Mouse (Mus musculus) forebrain, postnatal 0 days (tissue): Measurements from ENCODE around the gene Fam13c. TPM values are rescaled to one million over a fixed set of nuclear protein-coding genes. Genes with fewer than 3 reads are reported as not detected.

Experiments used
- ATAC-seq: fragments of 200-750 bp; cut with Nextera tagmentation; 2 replicates; pipeline ENCODE4 v1.8.0; 2017; ENCODE audit warnings: mild to moderate bottlenecking, moderate library complexity
- DNase-seq: peaks from one replicate; pipeline ENCODE4 v3.0.0-alpha.2; 2015
- H3K27ac ChIP-seq: fragments of 300-500 bp; sonication (generic); 2 replicates; pipeline ENCODE4 v1.5.1; 2014; ENCODE audit warnings: low read depth, mild to moderate bottlenecking, antibody characterized with exemption, low read length, moderate library complexity, mixed read lengths
- H3K27me3 ChIP-seq: fragments of 300-500 bp; sonication (generic); 2 replicates; pipeline ENCODE4 v1.6.1; 2014; ENCODE audit warnings: mild to moderate bottlenecking, low read length, mixed read lengths; ENCODE audit not compliant: insufficient read depth
- H3K36me3 ChIP-seq: fragments of 300-500 bp; sonication (generic); 2 replicates; pipeline ENCODE4 v1.6.1; 2014; ENCODE audit warnings: mild to moderate bottlenecking, moderate library complexity; ENCODE audit not compliant: insufficient read depth
- H3K4me1 ChIP-seq: fragments of 300-500 bp; sonication (generic); 2 replicates; pipeline ENCODE4 v1.6.1; 2014; ENCODE audit warnings: antibody characterized with exemption; ENCODE audit not compliant: insufficient read depth
- H3K4me2 ChIP-seq: fragments of 300-500 bp; sonication (generic); 2 replicates; pipeline ENCODE4 v1.6.1; 2014; ENCODE audit warnings: low read depth, mild to moderate bottlenecking, moderate library complexity
- H3K4me3 ChIP-seq: fragments of 300-500 bp; sonication (generic); 2 replicates; pipeline ENCODE4 v1.5.1; 2014; ENCODE audit warnings: low read depth, low read length, mixed read lengths
- H3K9ac ChIP-seq: fragments of 300-500 bp; sonication (generic); 2 replicates; pipeline ENCODE4 v1.6.1; 2014; ENCODE audit warnings: mild to moderate bottlenecking
- H3K9me3 ChIP-seq: fragments of 300-500 bp; sonication (generic); 2 replicates; pipeline ENCODE4 v1.6.1; 2016; ENCODE audit warnings: low read length
- CTCF ChIP-seq: sonication (generic); IDR thresholded peaks from 2 replicates; pipeline ENCODE4 v1.5.1; 2016; ENCODE audit warnings: antibody characterized with exemption, control low read depth, low read depth
- WGBS: fragments of 180-500 bp; shearing (Covaris S2); extraction: QIAGEN DNeasy Blood & Tissue Kit; methylation state at CpG from one replicate; pipeline ENCODE4 v1.1.7; 2014; 5-methylcytosine and 5-hydroxymethylcytosine counted together
- polyA plus RNA-seq: library from polyadenylated mRNA; unstranded; fragments of >200 nt; fragmentation: Nextera tagmentation; extraction: Ambion mirVana; gene quantifications from 2 replicates; pipeline ENCODE4 v1.2.1, GENCODE M21; 2015
- total RNA-seq: library from RNA; depleted of rRNA; stranded (reverse); fragments of >200 nt; gene quantifications from 2 replicates; pipeline ENCODE4 v1.2.3, GENCODE M21; 2014

The Fam13c gene
- total and polyA plus RNA-seq, 2 experiments from 2014 or later = 9.6 to 23.8 TPM

DNA sequence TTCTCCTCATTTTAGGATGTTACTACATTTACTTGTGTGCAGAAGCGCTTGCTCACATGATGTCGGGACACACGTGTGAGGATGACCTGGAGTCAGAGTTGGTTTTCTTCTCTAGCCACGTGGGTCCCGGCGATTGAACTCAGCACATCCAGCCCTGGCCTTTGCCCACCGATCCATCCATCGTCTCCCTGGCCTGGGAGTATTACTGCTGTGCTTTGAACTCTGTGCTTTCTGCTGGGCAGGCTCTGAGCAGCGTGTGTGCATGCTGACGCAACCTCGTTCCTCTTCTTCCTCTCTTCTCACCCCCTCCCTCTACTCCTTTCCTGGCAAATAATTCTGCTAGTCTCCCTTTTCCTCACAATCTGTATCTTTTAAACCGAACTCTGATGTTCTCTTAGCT, 93.7 kb downstream of the Fam13c start:
- Histone ChIP-seq H3K4me1 (no peaks in the 10 kb centered on the region), H3K9me3 (no peaks in the 10 kb centered on the region), H3K4me3 (no peak overlapping the region), H3K4me2 (no peak overlapping the region), H3K27ac (no peak overlapping the region), H3K27me3 (no peaks in the 10 kb centered on the region), H3K36me3 (peaks cover 29% of the 10 kb centered on the region; the same call in 1 of the 2 replicates), H3K9ac (no peak overlapping the region)
- 87% methylated on average over 12 of the region's 12 CpGs for WGBS
- TF ChIP-seq CTCF = no peak
- ATAC-seq = no peak
- DNase-seq = no peak

GRCm38 (mm10) chr10:70534571-70534970, 94.3 kb downstream of the Fam13c start:
- H3K4me2 ChIP-seq = no peak overlapping the region
- H3K27ac ChIP-seq = no peak overlapping the region
- TF ChIP-seq CTCF = no peak
- ATAC-seq (no peak), DNase-seq (no peak)
- no peak overlapping the region for H3K4me3 ChIP-seq
- H3K9ac ChIP-seq = no peak overlapping the region
- WGBS = 95% methylated on average over 10 of the region's 10 CpGs
- H3K27me3 ChIP-seq = no peaks in the 10 kb centered on the region
- H3K36me3 ChIP-seq = peaks cover 33% of the 10 kb centered on the region; the same call in 1 of the 2 replicates
- H3K4me1 ChIP-seq = no peaks in the 10 kb centered on the region
- H3K9me3 ChIP-seq = no peaks in the 10 kb centered on the region

DNA sequence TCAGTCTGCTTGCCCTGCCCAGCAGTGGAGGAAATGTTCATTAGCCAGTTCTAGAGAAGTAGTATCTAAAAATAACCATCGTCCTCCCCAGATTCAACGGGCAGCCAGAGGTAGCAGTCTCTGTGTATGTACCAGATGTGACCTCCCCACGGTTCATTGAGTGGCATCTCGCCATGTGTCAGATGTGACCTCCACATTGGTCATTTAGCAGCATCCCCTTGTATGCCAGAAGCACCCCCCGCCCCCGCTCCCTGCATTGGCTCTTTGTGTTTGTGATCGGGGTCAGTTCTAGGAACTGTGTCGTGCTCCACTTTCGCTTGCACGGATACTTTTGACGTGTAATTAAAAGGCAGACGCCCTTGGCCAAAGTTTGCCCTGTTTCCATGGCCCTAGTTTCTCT, 95.1 kb downstream of the Fam13c start:
- Histone ChIP-seq H3K4me3 (no peak overlapping the region), H3K27me3 (no peaks in the 10 kb centered on the region), H3K27ac (no peak overlapping the region), H3K9me3 (no peaks in the 10 kb centered on the region), H3K4me1 (no peaks in the 10 kb centered on the region), H3K36me3 (peaks cover 33% of the 10 kb centered on the region; the same call in 1 of the 2 replicates), H3K9ac (no peak overlapping the region), H3K4me2 (no peak overlapping the region)
- TF ChIP-seq CTCF = no peak
- no peak for DNase-seq
- no peak for ATAC-seq
- 91% methylated on average over 12 of the region's 12 CpGs for WGBS

- no peaks in the 10 kb centered on the region for H3K9me3 ChIP-seq
- no peak for ATAC-seq
- 88% methylated on average over 10 of the region's 10 CpGs for WGBS
Observed at GRCm38 (mm10) chr10:70537694-70538093, 97.4 kb downstream of the Fam13c start.

GRCm38 (mm10) chr10:70539251-70539650, 99.0 kb downstream of the Fam13c start:
- WGBS = 95% methylated on average over 9 of the region's 9 CpGs
- Histone ChIP-seq H3K9ac (no peak overlapping the region), H3K27me3 (no peaks in the 10 kb centered on the region), H3K9me3 (no peaks in the 10 kb centered on the region), H3K36me3 (peaks cover 53% of the 10 kb centered on the region), H3K4me1 (no peaks in the 10 kb centered on the region), H3K27ac (no peak overlapping the region), H3K4me3 (no peak overlapping the region), H3K4me2 (no peak overlapping the region)
- no peak for DNase-seq
- no peak for ATAC-seq
- TF ChIP-seq CTCF = no peak

More at GRCm38 (mm10) chr10:70537694-70538093, 97.4 kb downstream of the Fam13c start:
- no peak for TF ChIP-seq CTCF
- H3K27me3 ChIP-seq = no peaks in the 10 kb centered on the region
- DNase-seq = no peak
- H3K36me3 ChIP-seq = peaks cover 42% of the 10 kb centered on the region
- no peak overlapping the region for H3K4me2 ChIP-seq
- H3K4me3 ChIP-seq = no peak overlapping the region
- H3K27ac ChIP-seq = no peak overlapping the region
- no peaks in the 10 kb centered on the region for H3K4me1 ChIP-seq
- H3K9ac ChIP-seq = no peak overlapping the region

DNA sequence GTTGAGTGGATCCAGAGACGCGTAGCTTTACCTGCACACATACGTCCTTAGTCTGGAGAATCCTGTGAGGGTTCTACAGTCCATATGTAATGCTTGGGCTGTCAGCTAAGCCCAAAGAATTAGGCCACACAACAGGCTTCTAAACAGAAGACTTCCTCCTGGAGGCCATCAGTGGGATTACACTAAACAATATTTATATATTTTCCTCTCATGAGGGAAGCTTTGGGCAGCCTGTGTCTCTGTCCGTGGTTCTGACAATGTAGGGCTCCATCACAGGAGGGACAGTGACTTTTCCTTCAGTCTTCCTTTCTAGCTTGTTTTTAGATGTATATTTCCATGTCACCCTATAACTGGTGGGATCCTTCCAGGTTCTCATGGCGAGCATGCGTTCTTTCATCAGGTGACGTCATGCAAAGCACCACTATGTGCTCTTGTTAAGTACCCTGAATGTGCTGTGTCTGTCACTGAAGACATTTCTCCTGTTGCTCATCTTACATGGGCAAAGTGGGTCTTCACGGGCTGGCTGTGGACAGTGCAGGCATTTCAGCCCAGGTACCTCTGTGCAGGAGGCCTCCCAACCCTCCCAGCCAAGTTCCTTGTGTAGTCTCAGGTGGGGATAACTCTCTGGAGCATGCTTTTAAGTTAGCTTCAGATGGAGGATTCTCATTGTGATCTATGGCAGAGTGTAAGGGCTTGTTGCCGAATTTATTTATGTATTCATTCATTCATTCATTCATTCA, 100.3 kb downstream of the Fam13c start:
- WGBS = 87% methylated on average over 9 of the region's 9 CpGs
- H3K9ac ChIP-seq = no peak overlapping the region
- peaks cover 57% of the 10 kb centered on the region for H3K36me3 ChIP-seq
- H3K27me3 ChIP-seq = no peaks in the 10 kb centered on the region
- H3K9me3 ChIP-seq = no peaks in the 10 kb centered on the region
- no peak overlapping the region for H3K4me2 ChIP-seq
- TF ChIP-seq CTCF = peak; percentile 61
- H3K4me3 ChIP-seq = no peak overlapping the region
- DNase-seq (peak; percentile 27), ATAC-seq (no peak)
- H3K27ac ChIP-seq = no peak overlapping the region
- H3K4me1 ChIP-seq = no peaks in the 10 kb centered on the region

DNA sequence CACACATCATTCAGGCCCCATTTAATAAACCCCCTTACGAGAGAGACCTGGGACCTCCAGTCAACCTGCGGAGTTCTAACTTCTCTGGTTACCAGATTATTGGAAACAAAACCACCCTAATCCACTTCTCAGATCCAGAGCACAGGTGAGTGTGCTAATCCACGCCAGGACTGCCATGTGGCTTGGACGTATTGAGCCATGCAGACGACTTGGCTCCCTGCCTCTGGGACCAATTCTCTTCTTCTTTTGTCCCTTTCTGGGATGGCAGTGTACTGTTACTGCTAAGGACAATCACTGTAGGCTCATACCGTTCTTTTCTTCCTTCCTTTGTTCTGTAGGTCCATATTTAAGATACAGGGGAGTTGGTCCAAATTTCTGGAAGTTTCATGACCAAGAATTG, 102.6 kb downstream of the Fam13c start:
- H3K36me3 ChIP-seq = peaks cover 66% of the 10 kb centered on the region
- no peaks in the 10 kb centered on the region for H3K9me3 ChIP-seq
- H3K4me3 ChIP-seq = no peak overlapping the region
- ATAC-seq (no peak), DNase-seq (no peak)
- TF ChIP-seq CTCF = no peak
- H3K9ac ChIP-seq = no peak overlapping the region
- no peak overlapping the region for H3K4me2 ChIP-seq
- WGBS = 61% methylated on average over 6 of the region's 6 CpGs
- no peak overlapping the region for H3K27ac ChIP-seq
- H3K27me3 ChIP-seq = no peaks in the 10 kb centered on the region
- no peaks in the 10 kb centered on the region for H3K4me1 ChIP-seq
